Mouse (Mus musculus) brain, adult 2 months (tissue): ENCODE results near the gene Tnfrsf14.
A peak's percentile ranks its signal among the peaks of the same experiment; 100 is the strongest.

ENCODE experiments used
- DNase-seq: peaks from one replicate; pipeline ENCODE4 v3.0.0; 2011; ENCODE audit warnings: low read depth, low spot score

Tnfrsf14 gene

GRCm38 (mm10) chr4:154948940-154949588 is 20.7 kb upstream of the Tnfrsf14 start:
- DNase-seq: no peak

- no peak for DNase-seq
Observed at GRCm38 (mm10) chr4:154948066-154948939, 19.9 kb upstream of the Tnfrsf14 start.

GRCm38 (mm10) chr4:154946319-154946718 is 18.0 kb upstream of the Tnfrsf14 start:
- DNase-seq: peak; percentile 91

GRCm38 (mm10) chr4:154944121-154944590 is 15.8 kb upstream of the Tnfrsf14 start:
- DNase-seq: peak; percentile 98

GRCm38 (mm10) chr4:154943323-154944039 is 15.1 kb upstream of the Tnfrsf14 start:
- DNase-seq: no peak

- no peak for DNase-seq
Observed at GRCm38 (mm10) chr4:154942632-154943322, 14.4 kb upstream of the Tnfrsf14 start.

GRCm38 (mm10) chr4:154941831-154942230 is 13.5 kb upstream of the Tnfrsf14 start:
- no peak for DNase-seq

GRCm38 (mm10) chr4:154940156-154940555 is 11.8 kb upstream of the Tnfrsf14 start:
- no peak for DNase-seq

- DNase-seq: no peak
Observed at GRCm38 (mm10) chr4:154937746-154938145, 9.4 kb upstream of the Tnfrsf14 start.

- no peak for DNase-seq
Observed at GRCm38 (mm10) chr4:154936542-154937255, 8.3 kb upstream of the Tnfrsf14 start.

GRCm38 (mm10) chr4:154935788-154936187 is 7.4 kb upstream of the Tnfrsf14 start:
- DNase-seq: no peak

GRCm38 (mm10) chr4:154934800-154935199 is 6.4 kb upstream of the Tnfrsf14 start:
- no peak for DNase-seq

- no peak for DNase-seq
Observed at GRCm38 (mm10) chr4:154933306-154933907, 5.0 kb upstream of the Tnfrsf14 start.

- no peak for DNase-seq
Observed at GRCm38 (mm10) chr4:154929088-154929660, 811 bp upstream of the Tnfrsf14 start.

GRCm38 (mm10) chr4:154927899-154928337 is 445 bp downstream of the Tnfrsf14 start:
- DNase-seq: no peak

GRCm38 (mm10) chr4:154926969-154927898 is 1.1 kb downstream of the Tnfrsf14 start:
- DNase-seq: no peak

GRCm38 (mm10) chr4:154925413-154925812 is 3.0 kb downstream of the Tnfrsf14 start:
- DNase-seq: no peak

- DNase-seq: no peak
Observed at GRCm38 (mm10) chr4:154922931-154923330, 5.4 kb downstream of the Tnfrsf14 start.

GRCm38 (mm10) chr4:154922291-154922690 is 6.1 kb downstream of the Tnfrsf14 start:
- peak; percentile 69 for DNase-seq
